Mouse (Mus musculus) testis, adult 2 months (tissue): ENCODE data around the gene Trim27.

Experiments used
- CTCF ChIP-seq: fragments of 200-500 bp; IDR thresholded peaks from 2 replicates; pipeline ENCODE4 v1.5.1; 2012; ENCODE audit warnings: low read depth, mild to moderate bottlenecking, inconsistent platforms, low read length, moderate library complexity; ENCODE audit not compliant: control insufficient read depth, insufficient read depth, insufficient replicate concordance
- POLR2A ChIP-seq: fragments of 200-500 bp; IDR thresholded peaks from 2 replicates; pipeline ENCODE4 v1.6.1; 2012; ENCODE audit warnings: low read depth, mild to moderate bottlenecking, inconsistent platforms, low read length, moderate library complexity; ENCODE audit not compliant: control insufficient read depth

GRCm38 (mm10) chr13:21173072-21173471 is 6.2 kb upstream of the Trim27 start:
- TF ChIP-seq CTCF (no peak), POLR2A (no peak)
